Mouse (Mus musculus) layer of hippocampus, adult 8-10 months (tissue): ENCODE results near the gene Polr2b. TPM values are rescaled to one million over a fixed set of nuclear protein-coding genes. Genes with fewer than 3 reads are reported as not detected.

ENCODE experiments used
- DNase-seq, 2 experiments: peaks; one replicate each; pipeline ENCODE4 v3.0.0; 2022; ENCODE audit warnings: low spot score in 2 of 2
- microRNA-seq, 2 experiments: library from miRNA; unstranded; fragments of <30 nt; microRNA quantifications; one replicate each; pipeline ENCODE4 v1.2.0; 2022
- total RNA-seq, 4 experiments: library from RNA; stranded (reverse); gene quantifications; 2 replicates each; pipeline ENCODE4 v1.2.4; 2022

Gene Polr2b
- total RNA-seq, 4 experiments from 2014 or later = 45.8 to 49.4 (median 47.3) TPM

- no peak for DNase-seq
Observed at GRCm38 (mm10) chr5:77385900-77386595, 76.1 kb downstream of the Polr2b start.

GRCm38 (mm10) chr5:77386596-77387413 is 76.9 kb downstream of the Polr2b start:
- DNase-seq = no peak

GRCm38 (mm10) chr5:77387414-77387704 is 77.4 kb downstream of the Polr2b start:
- no peak for DNase-seq

- DNase-seq = no peak
Observed at GRCm38 (mm10) chr5:77388359-77388758, 78.4 kb downstream of the Polr2b start.

- no peak for DNase-seq
Observed at GRCm38 (mm10) chr5:77390272-77390671, 80.3 kb downstream of the Polr2b start.

- DNase-seq = no peak
Observed at GRCm38 (mm10) chr5:77393094-77393619, 83.2 kb downstream of the Polr2b start.

GRCm38 (mm10) chr5:77393990-77394618 is 84.2 kb downstream of the Polr2b start:
- peak in 1 of 2 experiments; percentile 6 for DNase-seq

GRCm38 (mm10) chr5:77398285-77399057 is 88.5 kb downstream of the Polr2b start:
- no peak for DNase-seq

Small RNAs within 50 kb of the gene (microRNA-seq; reads per million reads assigned to microRNA genes)
- 0 reads per million in 2 experiments for gene Mir5098

Other genes with a start within 250 kb of the Polr2b start
- 10 to 100 TPM; 67.3 to 87.2 (median 72.1) TPM for gene Hopx, start 195.0 kb upstream of the Polr2b start, total RNA-seq
- not detected for gene Spink2, start 98.7 kb upstream of the Polr2b start, total RNA-seq
- gene Rest, start 44.7 kb upstream of the Polr2b start, total RNA-seq = 1 to 10 TPM; 4.1 to 6.4 (median 5.2) TPM
- gene Noa1, start 63 bp upstream of the Polr2b start, total RNA-seq = 10 to 100 TPM; 21.8 to 30.1 (median 23.7) TPM
- gene Igfbp7, start 97.9 kb downstream of the Polr2b start, total RNA-seq = 10 to 100 TPM; 19.3 to 31.5 (median 25.8) TPM